Mouse (Mus musculus) duodenum, adult 2 months (tissue): ENCODE data around the gene Apex2. TPM values are rescaled to one million over a fixed set of nuclear protein-coding genes. Genes with fewer than 3 reads are reported as not detected.

ENCODE experiments used
- polyA plus RNA-seq: library from polyadenylated mRNA; depleted of rRNA; stranded (reverse); fragments of >200 nt; gene quantifications from 2 replicates; pipeline ENCODE4 v1.2.3, GENCODE M21; 2012; ENCODE audit warnings: low replicate concordance; rRNA removed

Gene Apex2
- 3.0 and 4.0 TPM in 2 replicates for polyA plus RNA-seq

GRCm38 (mm10) chrX:150589696-150590095 is at the start of gene Apex2:
TSS of gene Apex2 (minus strand) at chrX:150589868.

DNA sequence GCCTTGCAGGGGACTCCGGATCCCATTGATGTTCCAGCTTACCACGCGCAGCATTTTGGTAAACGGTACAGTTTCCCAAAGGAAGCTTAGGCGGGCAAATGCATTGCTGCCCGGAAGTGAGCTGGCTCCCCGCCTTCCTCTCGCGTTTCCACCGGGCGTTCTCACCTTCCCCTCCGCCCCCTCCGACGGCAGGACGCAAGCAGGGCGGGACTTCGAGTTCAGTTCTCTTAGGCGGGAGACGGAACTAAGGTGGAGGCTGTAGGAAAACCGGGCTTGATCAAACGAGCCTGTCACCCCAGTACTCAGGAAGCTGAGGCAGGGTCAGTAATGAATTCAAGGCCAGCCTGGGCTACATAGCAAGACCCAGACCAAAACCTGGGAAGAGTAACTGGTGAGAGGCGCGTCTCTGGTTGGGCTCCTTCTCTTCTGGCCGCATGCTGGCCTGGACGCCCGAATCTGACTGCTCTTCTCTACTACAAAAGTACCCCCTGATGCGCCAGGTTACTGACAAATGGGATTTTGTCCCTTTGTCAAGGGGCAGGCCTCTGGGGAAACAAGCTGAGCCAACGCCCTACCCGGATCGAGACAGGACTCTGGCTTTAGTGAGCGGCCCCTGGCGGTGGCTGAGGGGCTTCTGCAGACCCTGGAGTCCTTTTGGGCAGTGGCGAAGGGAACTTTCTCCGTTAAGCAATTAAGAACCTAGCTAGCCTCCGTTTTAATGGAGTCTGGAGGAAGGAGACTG is 1.5 kb downstream of the Apex2 start, which contains the start of gene Pfkfb1:
Pfkfb1 (plus strand) TSS at position 207 of the 742 bp plus-strand sequence.

GRCm38 (mm10) chrX:150547239-150547638 is 42.4 kb downstream of the Apex2 start, which contains the start of gene Alas2:
TSS of gene Alas2 (plus strand) at chrX:150547375.

Other genes starting within 250 kb of the Apex2 start
- gene Tmem29, start 130.7 kb downstream of the Apex2 start, polyA plus RNA-seq, result 0.12 and 0.29 TPM in 2 replicates
- gene Alas2, start 42.5 kb downstream of the Apex2 start, polyA plus RNA-seq, result 1.8 and 7.6 TPM in 2 replicates
- gene Pfkfb1, start 1.6 kb downstream of the Apex2 start, polyA plus RNA-seq, result 1.4 and 1.8 TPM in 2 replicates
- 0.28 and 0.30 TPM in 2 replicates for gene Tro, start 67.7 kb upstream of the Apex2 start, polyA plus RNA-seq
- gene Maged2, start 224.5 kb upstream of the Apex2 start, polyA plus RNA-seq, result 5.2 and 7.4 TPM in 2 replicates